Mouse (Mus musculus) layer of hippocampus, adult 2 months (tissue): Measurements from ENCODE around the gene Cdk2ap2. TPM values are rescaled to one million over a fixed set of nuclear protein-coding genes. Genes with fewer than 3 reads are reported as not detected.

Experiments
- DNase-seq, 2 experiments: peaks; one replicate each; pipeline ENCODE4 v3.0.0; 2022; ENCODE audit warnings: low spot score in 2 of 2
- H3K27ac ChIP-seq: fragments of 200-600 bp; 2 replicates; pipeline ENCODE4 v1.8.1; 2022
- H3K4me3 ChIP-seq: fragments of 200-600 bp; 2 replicates; pipeline ENCODE4 v1.8.1; 2022; ENCODE audit warnings: mild to moderate bottlenecking
- CTCF ChIP-seq: fragments of 200-600 bp; conservative IDR thresholded peaks from 2 replicates; pipeline ENCODE4 v1.8.1; 2022; ENCODE audit warnings: antibody characterized with exemption, mild to moderate bottlenecking, moderate library complexity
- total RNA-seq, 2 experiments: library from RNA; stranded (reverse); gene quantifications; 2 replicates each; pipeline ENCODE4 v1.2.3; 2021

The Cdk2ap2 gene
- total RNA-seq, 2 experiments from 2014 or later: 29.5 to 33.9 TPM

DNA sequence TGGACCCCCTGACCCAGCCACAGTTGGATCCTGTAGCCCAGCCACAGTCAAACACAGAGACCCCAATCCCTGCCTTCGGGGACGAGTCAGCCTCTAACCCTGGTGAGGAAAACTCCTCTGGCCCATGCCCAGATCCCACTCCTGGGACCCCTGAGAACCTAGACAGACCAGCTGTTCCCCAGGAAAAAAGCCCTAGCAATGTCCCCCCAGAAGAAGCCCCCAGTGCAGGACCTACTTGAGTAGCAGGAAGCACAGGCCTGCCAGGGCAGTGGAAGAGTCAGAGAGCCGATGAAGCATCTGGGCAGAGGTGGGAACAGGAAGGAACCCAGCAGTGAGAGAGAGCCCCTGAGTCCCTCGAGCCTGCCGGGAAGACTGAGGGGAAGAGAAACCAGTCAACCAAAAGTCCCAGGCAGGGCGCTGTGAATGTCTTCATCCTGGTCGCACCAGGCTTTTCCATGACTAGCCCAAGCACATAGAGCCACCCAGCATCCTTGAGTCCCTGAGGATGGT lies 46.8 kb downstream of the Cdk2ap2 start, which contains the start of gene Cabp4:
Gene Cabp4, minus strand, starts transcription at position 275 of the 510 bp plus-strand sequence.
- H3K27ac ChIP-seq: no peak within 1 kb of the TSS
- no peak within 1 kb of the TSS for H3K4me3 ChIP-seq
- no peak for DNase-seq
- no peak for TF ChIP-seq CTCF

DNA sequence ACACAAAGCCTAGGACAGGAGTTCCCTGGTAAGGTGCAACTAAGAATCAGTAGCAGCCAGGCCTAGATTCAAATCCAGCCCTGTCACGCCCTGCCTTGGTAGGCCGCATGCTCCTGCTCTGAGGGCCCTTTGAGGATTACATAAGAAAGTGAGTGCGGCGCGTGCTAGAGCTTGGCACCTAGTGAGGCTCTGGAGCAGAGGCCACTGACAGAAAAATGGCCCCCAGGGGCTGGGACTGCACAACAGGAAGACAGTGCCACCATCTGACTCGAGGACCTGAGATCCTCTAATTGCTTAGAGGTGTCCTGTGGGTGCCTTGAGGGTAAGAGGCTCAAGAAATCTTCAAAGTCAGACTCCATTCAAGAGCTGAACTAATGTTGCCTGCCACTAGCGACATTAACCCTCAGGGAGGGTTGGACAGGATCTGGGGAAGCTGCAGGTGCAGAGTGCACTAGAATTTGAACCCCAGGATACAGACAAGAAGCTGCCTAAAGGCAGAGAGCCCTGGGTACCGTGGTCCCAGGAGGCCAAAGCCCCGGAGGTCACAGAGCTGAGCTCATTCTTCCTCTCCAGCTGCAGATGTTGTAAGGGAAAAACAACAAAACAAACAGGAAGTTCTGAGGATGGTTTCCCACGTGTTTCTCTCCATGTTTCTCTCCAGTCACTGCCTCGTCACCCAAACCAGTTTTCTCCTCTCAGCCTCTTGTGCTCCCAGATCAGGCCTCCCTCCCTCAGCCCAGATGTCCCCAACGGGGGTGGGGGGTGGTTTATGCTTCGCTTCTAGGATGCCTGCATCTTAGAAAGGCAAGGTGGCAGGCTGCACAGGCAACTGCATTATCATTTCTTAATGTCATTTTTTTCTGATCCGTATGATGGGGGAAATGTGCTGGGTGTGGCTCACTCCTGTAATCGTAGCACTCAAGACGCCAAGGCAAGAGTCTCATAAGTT lies 47.8 kb downstream of the Cdk2ap2 start:
- H3K4me3 ChIP-seq: no peak overlapping the region
- TF ChIP-seq CTCF: no peak
- no peak for DNase-seq

DNA sequence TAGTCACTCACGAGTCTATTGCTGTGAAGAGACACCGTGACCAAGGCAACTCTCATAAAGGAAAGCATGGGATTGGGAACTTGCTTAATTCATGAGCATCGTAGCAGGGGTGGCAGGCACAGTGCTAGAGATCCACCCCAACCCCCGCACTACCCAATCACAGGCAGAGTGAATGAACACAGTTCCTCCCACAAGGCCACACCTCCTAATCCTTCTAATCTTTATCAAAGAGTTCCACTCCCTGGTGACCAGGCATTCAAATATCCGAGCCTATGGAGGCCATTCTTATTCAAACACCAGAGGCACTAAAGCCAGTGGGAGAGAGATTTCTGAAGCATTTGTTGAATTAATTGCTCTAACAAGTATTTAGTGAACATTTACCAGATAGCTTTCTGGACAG lies 49.0 kb downstream of the Cdk2ap2 start:
- no peak overlapping the region for H3K4me3 ChIP-seq
- DNase-seq: no peak
- H3K27ac ChIP-seq: no peak overlapping the region
- TF ChIP-seq CTCF: no peak

More for the DNA sequence above, 47.8 kb downstream of the Cdk2ap2 start:
- no peak overlapping the region for H3K27ac ChIP-seq

DNA sequence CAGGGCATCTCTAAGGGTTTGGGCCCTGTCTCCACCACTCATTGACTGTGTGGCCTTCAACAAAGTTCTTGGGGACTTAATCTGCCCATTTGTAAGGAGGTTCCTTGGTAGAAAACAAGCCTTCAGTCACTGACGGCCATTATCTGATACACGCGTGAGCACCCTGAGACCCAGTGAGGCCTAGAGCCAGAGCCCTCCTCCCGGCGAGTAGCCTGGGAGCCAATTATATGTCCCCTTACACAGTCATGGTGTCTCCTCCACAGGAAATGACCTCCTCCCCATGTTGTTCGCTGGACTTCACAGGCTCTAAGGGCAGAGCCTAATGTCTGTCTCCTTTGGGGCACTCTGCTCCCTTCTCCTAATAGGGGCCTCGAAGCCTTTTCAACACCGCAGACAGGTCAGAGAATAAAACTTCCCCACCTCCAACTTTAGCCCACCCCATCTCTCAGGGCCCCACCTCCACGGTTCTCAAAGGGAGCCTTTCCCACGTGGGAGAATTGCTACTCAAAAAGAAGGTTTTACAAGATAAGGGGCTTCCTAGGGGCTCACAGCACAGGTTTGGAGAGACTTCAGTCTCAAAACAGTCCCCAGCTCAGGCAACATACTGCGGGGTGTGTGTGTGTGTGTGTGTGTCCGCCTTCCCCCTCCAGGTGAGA lies 49.5 kb downstream of the Cdk2ap2 start:
- Histone ChIP-seq H3K27ac (peak overlapping the region; percentile 94; the same call in 1 of the 2 replicates), H3K4me3 (no peak overlapping the region)
- no peak for TF ChIP-seq CTCF
- DNase-seq: no peak

DNA sequence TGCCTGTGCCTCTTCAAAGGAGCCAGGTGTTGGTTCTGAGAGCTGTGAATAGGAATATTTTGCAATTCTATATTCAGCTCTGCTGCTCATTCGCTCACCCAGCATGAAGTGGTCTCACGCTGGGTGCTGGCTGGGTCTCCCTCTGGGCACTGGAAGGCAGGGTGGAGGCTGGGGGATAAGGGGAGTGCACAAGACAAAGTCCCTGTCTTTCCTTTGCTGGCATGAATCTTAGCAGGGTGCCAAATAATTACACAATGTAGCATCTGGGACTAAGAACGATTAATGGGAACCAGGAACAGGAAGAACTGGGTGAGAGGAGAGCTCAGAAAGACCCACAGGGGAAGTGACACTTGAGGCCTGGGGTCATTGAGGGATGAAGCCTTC lies 50.0 kb downstream of the Cdk2ap2 start:
- TF ChIP-seq CTCF: no peak
- peak overlapping the region; percentile 94 for H3K27ac ChIP-seq
- no peak for DNase-seq
- no peak overlapping the region for H3K4me3 ChIP-seq

DNA sequence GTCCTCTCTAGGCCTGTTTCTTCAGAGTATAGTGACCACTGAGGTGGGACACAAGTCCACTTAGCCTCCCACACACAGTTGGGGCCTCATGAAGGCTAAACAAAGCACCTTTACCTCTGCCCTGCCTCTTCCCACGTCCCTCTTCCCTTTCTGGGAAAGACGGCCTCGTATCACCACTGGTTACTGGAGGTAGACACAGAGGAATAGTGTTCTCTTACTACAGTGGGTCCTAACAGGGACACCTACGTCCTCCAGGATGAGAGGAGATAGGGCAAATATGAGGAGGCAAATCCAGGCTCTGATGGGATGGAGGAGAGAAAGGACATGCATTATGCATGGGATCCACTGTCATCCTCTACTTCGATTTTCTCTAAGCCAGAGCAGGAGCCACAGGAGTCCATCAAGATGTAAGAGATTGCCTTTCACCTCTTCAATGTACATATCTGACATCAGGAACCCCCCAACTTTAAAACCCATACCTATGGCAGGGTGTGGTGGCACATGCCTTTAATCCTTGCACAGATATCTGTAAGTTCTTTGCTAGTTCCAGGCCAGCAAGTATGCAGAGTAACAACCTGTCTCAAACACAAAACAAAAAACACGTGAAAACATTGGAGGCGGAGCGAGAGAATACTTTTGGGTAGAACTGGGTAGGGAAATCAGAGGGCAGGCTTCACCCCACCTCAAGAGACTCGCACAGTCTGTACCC lies 51.0 kb downstream of the Cdk2ap2 start:
- DNase-seq: no peak
- H3K27ac ChIP-seq: peak overlapping the region; percentile 94
- H3K4me3 ChIP-seq: peak overlapping the region; percentile 90
- no peak for TF ChIP-seq CTCF

DNA sequence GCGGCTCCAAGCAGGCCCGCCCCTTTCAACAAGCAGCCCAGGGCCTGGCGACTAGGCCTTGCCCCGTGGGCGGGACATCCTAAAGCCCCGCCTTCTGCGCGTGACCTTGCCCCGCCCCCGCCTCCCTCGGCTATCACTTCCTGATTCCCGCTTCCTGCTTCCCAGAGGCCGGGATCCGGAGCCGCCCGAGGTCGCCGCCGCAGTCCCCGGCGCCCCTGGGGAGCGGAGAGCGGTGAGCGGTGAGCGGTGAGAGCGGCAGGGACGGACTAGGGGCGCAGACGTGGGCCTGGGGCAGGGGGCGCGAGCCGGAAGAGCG lies 51.5 kb downstream of the Cdk2ap2 start, which contains the start of gene Coro1b:
Gene Coro1b, plus strand, starts transcription at position 129 of the 316 bp plus-strand sequence.
- peak; percentile 92 to 97 for DNase-seq
- Histone ChIP-seq H3K4me3 (peak within 1 kb of the TSS; percentile 90), H3K27ac (peak within 1 kb of the TSS; percentile 94)
- TF ChIP-seq CTCF: no peak

Other genes with a start within 250 kb of the Cdk2ap2 start
- 100 to 1,000 TPM in 1 of 2 experiments, 10 to 100 TPM in 1; 87.2 to 109 TPM for gene Chka, start 245.4 kb upstream of the Cdk2ap2 start, total RNA-seq
- gene Tcirg1, start 190.0 kb upstream of the Cdk2ap2 start, total RNA-seq: 10 to 100 TPM; 20.0 to 24.9 TPM
- 100 to 1,000 TPM; 125 to 142 TPM for gene Ndufs8, start 184.4 kb upstream of the Cdk2ap2 start, total RNA-seq
- 1 to 10 TPM; 2.2 to 2.4 TPM for gene Aldh3b1, start 167.4 kb upstream of the Cdk2ap2 start, total RNA-seq
- gene Unc93b1, start 162.0 kb upstream of the Cdk2ap2 start, total RNA-seq: 10 to 100 TPM; 11.4 to 16.1 TPM
- not detected for gene Aldh3b3, start 138.5 kb upstream of the Cdk2ap2 start, total RNA-seq
- under 1 TPM; 0.64 to 0.90 TPM for gene Aldh3b2, start 124.9 kb upstream of the Cdk2ap2 start, total RNA-seq
- gene Acy3, start 110.6 kb upstream of the Cdk2ap2 start, total RNA-seq: 1 to 10 TPM; 2.3 to 2.7 TPM
- not detected for gene Tbx10, start 104.4 kb upstream of the Cdk2ap2 start, total RNA-seq
- 10 to 100 TPM; 10.2 to 10.7 TPM for gene Nudt8, start 96.6 kb upstream of the Cdk2ap2 start, total RNA-seq
- gene Gm49405, start 96.6 kb upstream of the Cdk2ap2 start, total RNA-seq: 1 to 10 TPM; 1.3 to 1.4 TPM
- gene Doc2g, start 93.9 kb upstream of the Cdk2ap2 start, total RNA-seq: 1 to 10 TPM; 3.2 TPM
- 100 to 1,000 TPM; 240 to 245 TPM for gene Ndufv1, start 84.4 kb upstream of the Cdk2ap2 start, total RNA-seq
- gene Gstp1, start 59.2 kb upstream of the Cdk2ap2 start, total RNA-seq: 100 to 1,000 TPM; 395 to 398 TPM
- gene Gstp2, start 51.2 kb upstream of the Cdk2ap2 start, total RNA-seq: 10 to 100 TPM; 46.2 to 49.4 TPM
- gene Gstp3, start 37.6 kb upstream of the Cdk2ap2 start, total RNA-seq: not detected
- gene Cabp2, start 15.6 kb upstream of the Cdk2ap2 start, total RNA-seq: not detected
- gene Pitpnm1, start 2.8 kb downstream of the Cdk2ap2 start, total RNA-seq: 100 to 1,000 TPM; 173 to 180 TPM
- gene Aip, start 28.7 kb downstream of the Cdk2ap2 start, total RNA-seq: 100 to 1,000 TPM; 111 to 123 TPM
- under 1 TPM; 0.07 to 0.08 TPM for gene Gpr152, start 42.6 kb downstream of the Cdk2ap2 start, total RNA-seq
- under 1 TPM in 1 of 2 experiments, not detected in 1; 0.17 TPM for gene Cabp4, start 46.9 kb downstream of the Cdk2ap2 start, total RNA-seq
- gene Coro1b, start 51.4 kb downstream of the Cdk2ap2 start, total RNA-seq: 10 to 100 TPM; 84.8 to 92.9 TPM
- 1 to 10 TPM; 1.0 to 2.5 TPM for gene Ptprcap, start 56.4 kb downstream of the Cdk2ap2 start, total RNA-seq
- 10 to 100 TPM; 42.5 to 47.9 TPM for gene Rps6kb2, start 66.2 kb downstream of the Cdk2ap2 start, total RNA-seq
- 1 to 10 TPM; 6.6 to 8.9 TPM for gene Carns1, start 78.3 kb downstream of the Cdk2ap2 start, total RNA-seq
- gene Tbc1d10c, start 94.1 kb downstream of the Cdk2ap2 start, total RNA-seq: 1 to 10 TPM in 1 of 2 experiments, under 1 TPM in 1; 0.91 to 1.0 TPM
- 100 to 1,000 TPM; 263 to 276 TPM for gene Ppp1ca, start 94.9 kb downstream of the Cdk2ap2 start, total RNA-seq
- gene Rad9a, start 104.5 kb downstream of the Cdk2ap2 start, total RNA-seq: 1 to 10 TPM; 8.1 to 8.7 TPM
- under 1 TPM; 0.61 to 0.76 TPM for gene Clcf1, start 117.1 kb downstream of the Cdk2ap2 start, total RNA-seq
- not detected for gene AC109138.7, start 117.2 kb downstream of the Cdk2ap2 start, total RNA-seq
- gene Pold4, start 134.7 kb downstream of the Cdk2ap2 start, total RNA-seq: 10 to 100 TPM; 16.7 to 18.2 TPM
- gene Ssh3, start 172.0 kb downstream of the Cdk2ap2 start, total RNA-seq: 10 to 100 TPM; 57.5 to 58.7 TPM
- 10 to 100 TPM; 63.4 to 70.7 TPM for gene Ankrd13d, start 186.0 kb downstream of the Cdk2ap2 start, total RNA-seq
- gene Grk2, start 209.0 kb downstream of the Cdk2ap2 start, total RNA-seq: 100 to 1,000 TPM; 181 to 201 TPM